Mouse (Mus musculus): Measurements from ENCODE around the gene Ttc3. TPM values are rescaled to one million over a fixed set of nuclear protein-coding genes. Genes with fewer than 3 reads are reported as not detected.
A peak's percentile ranks its signal among the peaks of the same experiment; 100 is the strongest.
"Not testable (repeated sequence)": the region's sequence is repeated elsewhere in the genome, so short reads cannot be mapped to it uniquely, and the experiment has no call there.

Ttc3 gene
- total and polyA plus RNA-seq, 2 experiments from 2014 or later: 121 to 178 TPM

DNA sequence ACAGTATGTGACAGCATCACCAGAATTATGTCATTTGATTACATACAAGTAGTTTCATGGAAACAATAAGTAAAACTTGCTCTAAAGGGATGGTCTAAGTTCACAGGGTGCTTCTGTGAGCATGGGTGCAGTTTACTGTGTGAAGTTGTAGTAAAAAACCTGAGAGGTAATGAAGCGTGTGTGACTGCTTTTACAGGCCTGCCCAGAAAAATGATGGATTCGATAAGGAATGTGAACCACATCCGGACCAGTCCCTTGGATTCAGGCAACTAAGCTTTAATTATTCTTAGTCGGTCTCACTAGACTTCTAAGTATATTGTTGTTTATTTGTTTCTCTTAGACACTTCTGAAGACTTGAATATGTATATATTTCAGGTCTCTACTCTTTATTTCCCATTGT is 82.3 kb downstream of the Ttc3 start:
- H3K9ac ChIP-seq (replicated peaks; ENCODE audit: low read depth, low read length): no peak overlapping the region
- no peak overlapping the region for H3K27ac ChIP-seq (ENCODE audit: low read depth)
- no peaks in the 10 kb centered on the region for H3K4me1 ChIP-seq (ENCODE audit: control insufficient read depth, insufficient read depth)
- H3K4me3 ChIP-seq (ENCODE audit: low read depth, low read length): no peak overlapping the region
- no peak for DNase-seq (ENCODE audit: low spot score)
- no peak for TF ChIP-seq CTCF (IDR thresholded peaks at IDR 0.05; ENCODE audit: low read depth)
- no peak for TF ChIP-seq EP300 (IDR thresholded peaks at IDR 0.05; ENCODE audit: low read depth)
- no peak overlapping the region for H3K4me2 ChIP-seq (ENCODE audit: low read depth, low read length)
- no peaks in the 10 kb centered on the region for H3K27me3 ChIP-seq (ENCODE audit: control insufficient read depth, insufficient read depth, low read length)
- no peaks in the 10 kb centered on the region for H3K9me3 ChIP-seq (replicated peaks; ENCODE audit: control insufficient read depth, low read length)
- H3K36me3 ChIP-seq (replicated peaks; ENCODE audit: control insufficient read depth, insufficient read depth, low read length): peaks cover 93% of the 10 kb centered on the region
- ATAC-seq (ENCODE audit: insufficient read depth, low read depth): no peak
- 79% methylated on average over 4 of the region's 4 CpGs for WGBS

DNA sequence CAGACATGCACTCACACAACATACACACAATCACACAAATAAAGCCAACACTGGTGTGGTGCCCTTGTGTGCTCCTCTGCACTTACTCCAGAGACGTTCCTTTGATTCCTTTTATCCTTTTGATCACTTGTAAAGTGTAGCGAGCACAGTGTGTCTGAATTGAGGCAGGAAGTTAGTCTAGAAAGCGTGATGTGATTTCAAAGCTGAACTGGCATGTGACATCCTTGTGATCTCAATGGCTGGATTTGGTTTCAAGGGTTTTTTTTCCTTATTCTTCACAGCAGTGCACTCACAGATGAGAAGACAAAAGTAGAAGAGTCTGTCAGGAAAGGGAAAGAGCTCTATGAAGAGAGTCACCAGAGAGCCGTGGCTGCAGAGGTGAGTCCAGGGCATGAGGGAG is 83.7 kb downstream of the Ttc3 start:
- Histone ChIP-seq H3K27ac (ENCODE audit: low read depth) (no peak overlapping the region), H3K9ac (replicated peaks; ENCODE audit: low read depth, low read length) (no peak overlapping the region), H3K36me3 (replicated peaks; ENCODE audit: control insufficient read depth, insufficient read depth, low read length) (peaks cover 93% of the 10 kb centered on the region), H3K4me1 (ENCODE audit: control insufficient read depth, insufficient read depth) (no peaks in the 10 kb centered on the region), H3K9me3 (replicated peaks; ENCODE audit: control insufficient read depth, low read length) (no peaks in the 10 kb centered on the region), H3K27me3 (ENCODE audit: control insufficient read depth, insufficient read depth, low read length) (no peaks in the 10 kb centered on the region), H3K4me2 (ENCODE audit: low read depth, low read length) (no peak overlapping the region), H3K4me3 (ENCODE audit: low read depth, low read length) (no peak overlapping the region)
- DNase-seq (ENCODE audit: low spot score) (no peak), ATAC-seq (ENCODE audit: insufficient read depth, low read depth) (no peak)
- TF ChIP-seq CTCF (IDR thresholded peaks at IDR 0.05; ENCODE audit: low read depth) (no peak), EP300 (IDR thresholded peaks at IDR 0.05; ENCODE audit: low read depth) (no peak)
- 64% methylated on average over 4 of the region's 4 CpGs for WGBS

DNA sequence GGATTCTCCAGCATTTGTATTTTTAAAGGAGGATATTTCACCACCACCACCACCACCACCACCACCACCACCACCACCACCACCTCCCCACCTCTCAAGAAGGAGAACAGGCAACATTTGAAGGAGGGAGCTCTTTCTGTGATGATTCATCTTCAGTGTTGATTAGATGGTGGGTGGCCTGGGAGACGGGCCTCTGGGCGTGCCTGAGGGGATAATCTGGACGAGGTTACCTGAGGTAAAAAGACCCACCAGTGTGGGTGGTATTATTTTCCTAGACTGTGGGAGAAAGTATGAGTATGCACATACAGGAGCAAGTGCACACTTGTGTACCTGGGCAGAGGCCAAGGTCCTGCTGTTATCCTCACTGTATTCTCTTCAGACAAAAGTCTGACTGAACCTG is 93.6 kb downstream of the Ttc3 start:
- Histone ChIP-seq H3K4me1 (ENCODE audit: control insufficient read depth, insufficient read depth) (no peaks in the 10 kb centered on the region), H3K9ac (replicated peaks; ENCODE audit: low read depth, low read length) (no peak overlapping the region), H3K27me3 (ENCODE audit: control insufficient read depth, insufficient read depth, low read length) (no peaks in the 10 kb centered on the region), H3K4me2 (ENCODE audit: low read depth, low read length) (no peak overlapping the region), H3K27ac (ENCODE audit: low read depth) (no peak overlapping the region), H3K4me3 (ENCODE audit: low read depth, low read length) (no peak overlapping the region), H3K9me3 (replicated peaks; ENCODE audit: control insufficient read depth, low read length) (no peaks in the 10 kb centered on the region), H3K36me3 (replicated peaks; ENCODE audit: control insufficient read depth, insufficient read depth, low read length) (peaks cover 94% of the 10 kb centered on the region)
- WGBS: 81% methylated on average over 3 of the region's 3 CpGs
- DNase-seq (ENCODE audit: low spot score) (no peak), ATAC-seq (ENCODE audit: insufficient read depth, low read depth) (no peak)
- TF ChIP-seq CTCF (IDR thresholded peaks at IDR 0.05; ENCODE audit: low read depth) (no peak), EP300 (IDR thresholded peaks at IDR 0.05; ENCODE audit: low read depth) (no peak)

DNA sequence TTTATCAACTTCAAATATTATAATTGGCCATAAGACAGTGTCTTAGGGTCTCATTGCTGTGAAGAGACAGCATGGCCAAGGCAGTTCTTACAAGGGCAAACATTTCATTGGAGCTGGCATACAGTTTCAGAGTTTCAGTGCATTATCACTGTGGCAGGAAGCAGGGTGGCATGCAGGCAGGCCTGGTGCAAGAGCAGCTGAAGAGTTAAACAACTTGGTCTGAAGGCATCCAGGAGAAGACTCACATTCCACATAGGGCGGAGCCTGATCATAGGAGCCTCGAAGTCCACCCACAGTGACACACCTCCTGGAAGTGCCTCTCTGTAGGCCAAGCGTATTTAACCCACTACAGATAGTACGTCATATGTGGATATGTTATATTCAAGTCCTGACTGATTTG is 95.5 kb downstream of the Ttc3 start:
- H3K36me3 ChIP-seq (replicated peaks; ENCODE audit: control insufficient read depth, insufficient read depth, low read length): peaks cover 92% of the 10 kb centered on the region
- H3K9me3 ChIP-seq (replicated peaks; ENCODE audit: control insufficient read depth, low read length): no peaks in the 10 kb centered on the region
- no peak for TF ChIP-seq EP300 (IDR thresholded peaks at IDR 0.05; ENCODE audit: low read depth)
- no peak for TF ChIP-seq CTCF (IDR thresholded peaks at IDR 0.05; ENCODE audit: low read depth)
- H3K4me1 ChIP-seq (ENCODE audit: control insufficient read depth, insufficient read depth): no peaks in the 10 kb centered on the region
- DNase-seq (ENCODE audit: low spot score) (no peak), ATAC-seq (ENCODE audit: insufficient read depth, low read depth) (no peak)
- 70% methylated on average over 4 of the region's 4 CpGs for WGBS
- no peak overlapping the region for H3K27ac ChIP-seq (ENCODE audit: low read depth)
- H3K9ac ChIP-seq (replicated peaks; ENCODE audit: low read depth, low read length): no peak overlapping the region
- H3K4me3 ChIP-seq (ENCODE audit: low read depth, low read length): no peak overlapping the region
- no peaks in the 10 kb centered on the region for H3K27me3 ChIP-seq (ENCODE audit: control insufficient read depth, insufficient read depth, low read length)
- H3K4me2 ChIP-seq (ENCODE audit: low read depth, low read length): no peak overlapping the region

DNA sequence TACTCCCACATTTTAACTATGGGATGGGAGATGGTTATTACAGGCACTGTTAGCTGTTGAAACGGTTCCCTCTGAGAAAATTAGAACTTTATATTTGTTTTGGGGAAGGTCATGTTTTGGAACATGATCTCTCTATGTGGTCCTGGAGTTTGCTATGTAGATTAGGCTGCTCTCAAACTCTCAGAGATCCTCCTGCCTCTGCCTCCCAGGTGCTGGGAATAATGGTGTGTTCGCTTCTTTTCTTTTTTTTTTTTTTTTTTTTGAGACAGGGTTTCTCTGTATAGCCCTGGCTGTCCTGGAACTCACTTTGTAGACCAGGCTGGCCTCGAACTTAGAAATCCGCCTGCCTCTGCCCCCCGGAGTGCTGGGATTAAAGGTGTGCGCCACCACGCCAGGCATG is 95.9 kb downstream of the Ttc3 start:
- peaks cover 90% of the 10 kb centered on the region for H3K36me3 ChIP-seq (replicated peaks; ENCODE audit: control insufficient read depth, insufficient read depth, low read length)
- not testable (repeated sequence) for H3K9me3 ChIP-seq (replicated peaks; ENCODE audit: control insufficient read depth, low read length); ATAC-seq (ENCODE audit: insufficient read depth, low read depth); H3K4me2 ChIP-seq (ENCODE audit: low read depth, low read length); H3K27ac ChIP-seq (ENCODE audit: low read depth); H3K9ac ChIP-seq (replicated peaks; ENCODE audit: low read depth, low read length); DNase-seq (ENCODE audit: low spot score); H3K4me3 ChIP-seq (ENCODE audit: low read depth, low read length); H3K27me3 ChIP-seq (ENCODE audit: control insufficient read depth, insufficient read depth, low read length); H3K4me1 ChIP-seq (ENCODE audit: control insufficient read depth, insufficient read depth)
- WGBS: 97% methylated on average over 6 of the region's 7 CpGs

DNA sequence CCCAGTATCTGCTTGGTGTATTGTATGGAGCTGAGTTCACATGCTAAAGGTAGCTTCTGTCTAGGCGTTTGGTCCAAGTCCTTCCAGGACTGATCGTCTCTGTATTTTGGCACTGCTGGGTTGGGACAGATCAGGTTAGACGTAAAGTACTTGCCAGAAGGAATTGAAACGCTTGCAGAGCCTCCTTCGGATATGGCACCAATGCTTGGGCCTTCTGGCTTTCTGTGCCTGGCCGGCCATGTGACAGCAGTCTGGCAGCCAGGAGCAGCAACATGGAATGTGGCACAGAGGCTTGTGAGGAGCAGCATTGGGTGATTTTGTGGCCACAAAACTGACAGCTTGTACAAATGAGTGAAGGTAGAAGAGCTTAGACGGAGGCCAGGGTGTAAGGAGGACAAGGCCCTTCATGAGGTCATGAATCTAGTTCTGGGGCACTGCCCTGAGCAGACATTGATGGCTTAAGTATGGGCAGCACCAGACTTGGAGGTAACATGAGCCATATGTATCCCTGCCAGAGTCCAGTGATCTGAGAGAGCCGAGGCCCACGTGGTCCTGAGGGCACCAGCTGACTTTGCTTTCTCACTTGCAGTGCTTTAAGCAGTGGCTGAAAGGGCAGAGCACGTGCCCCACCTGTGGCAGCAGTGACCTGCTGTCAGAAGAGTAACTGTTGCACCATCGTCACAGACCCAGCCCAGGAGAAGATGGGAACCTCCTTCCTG is 97.1 kb downstream of the Ttc3 start:
- TF ChIP-seq EP300 (IDR thresholded peaks at IDR 0.05; ENCODE audit: low read depth): no peak
- no peak for TF ChIP-seq CTCF (IDR thresholded peaks at IDR 0.05; ENCODE audit: low read depth)
- Histone ChIP-seq H3K36me3 (replicated peaks; ENCODE audit: control insufficient read depth, insufficient read depth, low read length) (peaks cover 78% of the 10 kb centered on the region), H3K27me3 (ENCODE audit: control insufficient read depth, insufficient read depth, low read length) (no peaks in the 10 kb centered on the region), H3K4me3 (ENCODE audit: low read depth, low read length) (no peak overlapping the region), H3K27ac (ENCODE audit: low read depth) (peak overlapping the region; percentile 65), H3K4me1 (ENCODE audit: control insufficient read depth, insufficient read depth) (peaks cover 8% of the 10 kb centered on the region), H3K9ac (replicated peaks; ENCODE audit: low read depth, low read length) (no peak overlapping the region), H3K4me2 (ENCODE audit: low read depth, low read length) (no peak overlapping the region), H3K9me3 (replicated peaks; ENCODE audit: control insufficient read depth, low read length) (no peaks in the 10 kb centered on the region)
- WGBS: 64% methylated on average over 11 of the region's 11 CpGs
- ATAC-seq (ENCODE audit: insufficient read depth, low read depth) (peak; percentile 70), DNase-seq (ENCODE audit: low spot score) (peak; percentile 46)
